Mouse (Mus musculus) naive thymus-derived CD4-positive, alpha-beta T cell, adult 2 months (primary cell): ENCODE data around the gene Adtrp.

Experiments
- DNase-seq: peaks from one replicate; pipeline ENCODE4 v3.0.0-alpha.2; 2011; ENCODE audit warnings: low read depth

Adtrp gene

DNA sequence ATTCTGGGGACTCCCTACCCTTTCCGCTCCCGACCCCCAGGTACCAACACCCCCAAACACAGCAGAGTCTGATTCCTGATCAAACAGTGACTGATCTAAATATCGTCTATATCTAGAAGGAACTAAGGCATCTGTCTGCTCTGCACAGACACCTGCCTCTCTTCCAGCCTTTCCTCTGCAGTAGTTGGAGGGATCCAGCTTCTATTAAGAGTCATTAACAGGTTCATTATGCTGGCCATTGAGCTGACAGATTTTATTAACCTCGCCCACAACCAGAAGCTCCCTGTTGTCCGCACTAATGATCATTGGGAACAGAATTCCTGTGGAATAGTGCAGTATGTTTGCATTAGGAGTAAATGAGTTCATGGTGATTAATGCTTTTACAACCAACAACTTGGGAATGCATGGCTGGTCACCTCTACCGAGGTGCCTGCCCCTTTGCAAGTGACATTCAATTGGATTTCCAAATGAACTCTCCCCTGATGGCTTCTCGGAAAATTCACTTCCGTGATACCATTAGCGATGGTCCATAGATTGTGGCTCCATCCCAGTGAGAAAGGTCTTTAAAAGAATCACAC, 67.8 kb downstream of the Adtrp start:
- no peak for DNase-seq

DNA sequence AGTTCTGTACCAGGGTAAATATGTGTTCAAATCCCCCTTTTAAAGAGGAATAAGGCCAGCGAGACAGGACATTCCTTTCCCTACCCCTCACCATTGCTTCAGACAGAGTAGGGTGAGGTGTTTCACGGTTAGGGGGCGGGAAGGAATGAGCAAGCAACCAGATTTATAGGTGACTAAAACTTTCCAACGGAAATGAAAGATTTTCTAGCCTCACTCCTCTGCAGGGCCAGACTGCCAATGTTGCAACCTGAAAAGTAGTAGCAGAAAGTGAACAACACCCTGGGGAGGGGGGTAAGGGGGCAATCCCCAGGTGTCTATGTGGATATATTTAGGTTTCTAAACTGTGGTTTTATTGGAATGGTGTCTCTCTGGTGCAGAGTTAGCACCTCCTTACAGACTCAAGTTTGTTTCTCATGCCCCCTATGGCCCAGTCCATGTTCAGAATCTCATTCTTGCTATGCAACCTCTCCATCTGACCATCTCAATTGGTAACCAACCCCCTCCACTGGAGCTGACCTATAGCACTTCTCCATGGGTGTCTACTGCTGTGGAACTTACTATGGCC, 73.6 kb downstream of the Adtrp start:
- DNase-seq, result no peak

DNA sequence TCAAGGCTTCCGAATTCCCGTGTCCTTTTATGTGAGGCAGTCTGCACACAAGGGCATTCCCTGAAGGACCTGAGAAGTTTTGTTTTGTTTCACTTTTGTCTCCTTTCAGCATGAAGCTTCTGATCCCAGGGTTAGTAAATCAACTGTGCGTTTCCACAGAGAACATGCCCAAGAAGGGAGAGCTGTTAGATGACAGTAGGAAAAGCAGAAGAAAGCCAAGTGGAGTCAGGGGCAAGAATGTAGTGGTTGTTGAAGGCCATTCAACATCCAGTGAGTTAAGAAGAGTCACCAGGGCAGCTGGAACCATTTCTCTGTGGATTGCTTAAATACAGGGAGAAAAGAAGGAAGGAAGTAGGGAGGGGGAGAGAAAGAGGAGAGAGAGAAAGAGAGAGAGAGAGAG, 76.4 kb downstream of the Adtrp start:
- no peak for DNase-seq

- DNase-seq, result no peak
Measured at GRCm38 (mm10) chr13:41767941-41768340, 79.5 kb downstream of the Adtrp start.

DNA sequence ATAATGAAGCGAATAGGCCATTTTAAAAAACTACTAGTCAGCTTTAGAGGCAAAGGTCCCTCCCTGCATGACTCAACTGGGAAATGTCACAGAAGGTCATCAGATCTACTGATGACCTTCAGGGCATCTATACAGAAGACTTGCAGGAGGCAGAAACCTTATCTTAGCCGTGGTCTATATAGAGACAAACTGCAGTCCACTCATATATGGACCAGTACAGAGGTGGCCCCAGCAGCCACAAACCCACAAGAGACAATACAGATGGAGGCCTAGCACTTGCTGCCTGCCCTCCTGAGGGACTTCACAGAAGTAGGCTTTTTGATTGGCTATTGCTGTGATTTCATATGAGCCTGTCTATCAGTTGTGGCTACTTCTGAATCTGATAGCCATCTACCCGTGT, 85.5 kb downstream of the Adtrp start:
- no peak for DNase-seq

- no peak for DNase-seq
Measured at GRCm38 (mm10) chr13:41760484-41760883, 87.0 kb downstream of the Adtrp start.

DNA sequence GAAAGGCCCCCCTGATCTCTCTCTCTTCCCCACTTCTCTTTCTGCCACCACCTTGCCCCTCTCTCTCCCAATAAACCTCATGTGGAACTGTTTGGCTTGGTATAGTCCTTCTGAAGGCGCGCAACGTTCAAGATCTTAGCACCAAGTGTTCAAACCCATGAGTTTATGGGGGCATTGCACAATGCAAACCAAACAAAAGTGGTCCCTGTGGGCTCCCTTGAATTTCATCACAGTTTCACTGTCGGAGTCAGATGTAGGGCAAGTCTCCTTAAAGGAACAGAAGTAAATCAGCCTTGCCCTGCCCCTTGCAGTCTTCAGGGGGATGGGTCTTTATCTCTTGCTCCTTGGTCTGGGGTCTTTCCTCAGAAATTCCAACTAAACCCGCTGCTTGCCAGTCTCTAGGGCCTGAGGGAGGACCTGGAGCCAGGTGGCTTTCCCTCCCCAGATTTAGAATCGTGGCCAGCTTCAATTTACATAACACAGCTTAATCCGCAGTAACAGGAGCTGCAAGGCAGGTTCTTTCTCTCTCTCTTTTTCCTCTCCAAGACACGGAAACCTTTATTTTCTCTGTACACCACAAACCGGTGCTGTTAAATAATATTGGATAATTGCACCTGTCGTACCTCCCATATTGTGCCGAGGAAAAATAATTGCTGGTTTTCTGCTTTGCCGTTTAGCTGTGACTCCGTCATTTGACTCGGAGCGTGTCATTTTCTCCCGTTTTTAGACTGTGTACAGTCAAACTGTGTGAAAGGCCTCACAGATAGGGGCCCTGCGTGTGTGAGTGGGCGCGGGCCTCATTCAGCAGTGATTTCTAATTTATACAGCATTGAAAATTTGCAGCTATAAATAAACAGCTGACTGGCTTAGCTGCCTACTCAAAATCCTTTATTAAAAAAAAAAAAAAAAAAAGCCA, 88.7 kb downstream of the Adtrp start:
- no peak for DNase-seq

DNA sequence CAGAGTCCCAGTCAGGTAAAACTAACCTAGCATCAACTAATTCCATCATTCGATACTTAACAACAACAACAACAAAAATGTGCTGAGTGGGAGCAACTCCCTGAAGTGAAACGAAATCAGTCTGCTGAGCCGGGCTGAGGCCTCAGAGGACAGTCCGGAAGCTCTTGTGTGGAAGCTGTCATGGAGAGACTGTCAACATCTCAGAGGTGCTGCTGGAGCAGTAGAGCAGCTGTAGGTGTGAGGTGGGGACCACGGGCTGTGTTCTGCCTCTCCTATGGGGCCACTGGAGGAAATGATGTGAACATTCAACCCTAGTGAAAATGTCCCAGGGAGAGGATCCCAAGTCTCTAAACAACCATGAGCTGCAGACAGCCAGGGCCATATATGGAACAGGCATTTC, 94.4 kb downstream of the Adtrp start:
- DNase-seq, result no peak

- DNase-seq, result no peak
Measured at GRCm38 (mm10) chr13:41750481-41750880, 97.0 kb downstream of the Adtrp start.

DNA sequence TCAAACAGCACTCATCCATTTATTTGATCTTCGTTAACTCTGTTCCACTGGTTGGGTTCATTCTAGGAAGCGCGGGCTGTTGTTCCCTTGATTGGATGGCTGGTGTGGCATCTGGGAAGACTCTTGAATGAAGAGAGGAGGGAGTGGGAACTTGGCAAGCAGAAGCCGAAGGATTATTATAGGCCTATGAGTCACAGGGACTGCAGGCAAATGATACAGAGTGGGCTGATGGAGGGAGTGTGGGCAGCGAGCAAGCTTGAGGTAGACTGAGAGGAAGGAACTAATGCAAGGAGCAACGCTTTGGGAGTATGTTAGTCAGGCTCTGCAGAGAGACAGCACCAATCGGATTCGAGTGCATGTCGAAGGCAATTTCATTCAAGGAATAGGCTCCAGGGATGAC, 98.6 kb downstream of the Adtrp start:
- no peak for DNase-seq

GRCm38 (mm10) chr13:41747691-41748090, 99.8 kb downstream of the Adtrp start:
- no peak for DNase-seq

GRCm38 (mm10) chr13:41746971-41747615, 100.4 kb downstream of the Adtrp start:
- DNase-seq, result peak; percentile 77

- no peak for DNase-seq
Measured at GRCm38 (mm10) chr13:41740456-41741085, 106.9 kb downstream of the Adtrp start.

GRCm38 (mm10) chr13:41737628-41738309, 109.7 kb downstream of the Adtrp start:
- no peak for DNase-seq

DNA sequence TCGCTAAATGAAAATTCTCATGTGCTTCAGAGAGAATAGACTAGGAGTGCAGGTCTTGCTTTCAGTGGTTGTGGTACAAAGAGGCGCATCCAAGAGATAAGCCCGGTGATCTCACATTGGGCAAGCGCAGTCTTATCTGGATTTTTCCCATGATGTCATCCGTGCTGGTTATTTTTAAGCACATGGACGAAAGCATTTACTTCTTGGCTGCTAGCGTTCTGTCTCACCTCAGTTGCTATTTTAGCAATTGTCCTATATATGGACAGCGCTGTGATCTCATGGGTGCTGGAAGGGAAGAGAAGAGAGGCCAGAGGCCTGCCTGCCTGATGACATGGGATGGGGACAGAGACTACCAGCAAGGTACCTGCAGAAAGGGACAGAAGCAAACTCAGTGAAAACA, 117.8 kb downstream of the Adtrp start:
- no peak for DNase-seq

DNA sequence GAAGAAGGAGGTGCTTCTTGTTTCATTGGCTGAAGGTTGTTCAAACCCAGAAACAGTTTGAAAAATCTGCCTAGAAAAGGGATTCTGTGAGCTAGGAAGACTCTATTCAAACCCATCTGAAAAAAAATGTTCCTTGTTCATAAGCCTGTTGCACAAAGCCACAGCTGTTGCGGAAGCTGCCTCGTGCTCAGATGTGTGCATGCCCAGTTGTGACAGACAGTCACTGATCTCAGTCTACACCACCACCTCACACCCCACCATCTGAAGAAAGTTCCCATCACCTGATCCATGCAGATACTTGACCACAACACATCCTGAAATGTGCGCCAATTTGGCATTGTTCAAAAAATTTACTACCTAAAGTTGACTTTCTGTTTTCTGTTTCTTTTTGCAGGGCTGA, 119.7 kb downstream of the Adtrp start:
- no peak for DNase-seq

DNA sequence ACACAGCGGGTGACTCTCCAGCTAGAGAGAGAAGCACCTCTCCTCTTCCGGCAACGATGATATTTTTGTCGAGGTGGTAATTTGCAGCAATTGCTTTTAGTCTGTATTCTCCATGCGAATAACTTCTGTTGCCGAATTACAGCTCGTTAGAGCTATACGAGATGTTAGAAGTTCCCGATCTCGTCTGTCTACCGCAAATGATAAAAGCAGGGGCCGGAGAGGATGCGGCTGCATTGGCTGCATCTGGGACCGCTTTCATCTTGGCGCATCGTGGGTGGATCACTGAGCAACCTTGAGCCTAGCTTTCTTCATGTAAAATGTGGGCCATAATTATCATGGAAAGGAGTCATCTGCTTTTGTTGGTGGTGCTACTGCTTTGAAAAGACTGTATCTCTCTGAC, 128.2 kb downstream of the Adtrp start:
- no peak for DNase-seq

GRCm38 (mm10) chr13:41718051-41718450, 129.4 kb downstream of the Adtrp start:
- no peak for DNase-seq
